Mouse (Mus musculus) spleen, adult 2 months (tissue): ENCODE measurements around the gene Ccdc43.

Source experiments
- CTCF ChIP-seq: fragments of 200-500 bp; IDR thresholded peaks from 2 replicates; pipeline ENCODE4 v1.5.1; 2011; ENCODE audit warnings: mild to moderate bottlenecking, inconsistent platforms; ENCODE audit not compliant: insufficient read depth, insufficient read length, insufficient replicate concordance; ENCODE audit errors: extremely low read depth
- POLR2A ChIP-seq: fragments of 200-500 bp; IDR thresholded peaks from 2 replicates; pipeline ENCODE4 v1.6.1; 2011; ENCODE audit warnings: low read depth, low read length, inconsistent platforms

DNA sequence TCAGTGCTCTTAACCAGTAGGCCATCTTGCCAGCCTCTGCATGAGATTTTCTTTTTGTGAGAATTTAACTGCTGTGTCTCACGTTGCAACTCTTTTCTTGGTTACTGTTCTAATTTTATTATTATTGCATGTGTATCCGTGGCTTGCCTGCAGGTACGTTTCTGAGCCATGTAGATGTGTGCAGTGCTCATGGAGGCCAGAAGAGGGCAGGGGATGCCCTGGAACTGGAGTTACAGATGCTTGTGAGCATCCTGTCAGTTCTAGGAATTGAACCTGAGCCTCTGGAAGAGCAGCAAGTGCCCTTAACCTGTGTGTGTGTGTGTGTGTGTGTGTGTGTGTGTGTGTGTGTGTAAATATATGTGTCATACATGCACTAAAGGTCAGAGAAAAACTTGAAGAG, 28.0 kb upstream of the Ccdc43 start:
- TF ChIP-seq CTCF, result no peak
- TF ChIP-seq POLR2A, result no peak
